Mouse (Mus musculus): Measurements from ENCODE around the gene Gm17581. TPM values are rescaled to one million over a fixed set of nuclear protein-coding genes. Genes with fewer than 3 reads are reported as not detected.
"Not testable (repeated sequence)": the region's sequence is repeated elsewhere in the genome, so short reads cannot be mapped to it uniquely, and the experiment has no call there.

Gm17581 gene
- total RNA-seq (2022) = not detected

- DNase-seq (ENCODE audit: low spot score in 2 of 2) = not testable (repeated sequence)
Observed at GRCm38 (mm10) chr2:155735766-155736165, at the start of gene Gm17581. Gene Gm17581 (minus strand): TSS chr2:155735866.

GRCm38 (mm10) chr2:155784534-155784933, 48.9 kb upstream of the Gm17581 start:
- peak in 1 of 2 experiments; percentile 70 for DNase-seq (ENCODE audit: low spot score in 2 of 2)

- DNase-seq (ENCODE audit: low spot score in 2 of 2) = no peak
Observed at GRCm38 (mm10) chr2:155779506-155779905, 43.8 kb upstream of the Gm17581 start.

GRCm38 (mm10) chr2:155779066-155779465, 43.4 kb upstream of the Gm17581 start:
- DNase-seq (ENCODE audit: low spot score in 2 of 2) = no peak

GRCm38 (mm10) chr2:155778004-155778403, 42.3 kb upstream of the Gm17581 start:
- no peak for DNase-seq (ENCODE audit: low spot score in 2 of 2)

GRCm38 (mm10) chr2:155777688-155777985, 42.0 kb upstream of the Gm17581 start:
- DNase-seq (ENCODE audit: low spot score in 2 of 2) = no peak

- DNase-seq (ENCODE audit: low spot score in 2 of 2) = no peak
Observed at GRCm38 (mm10) chr2:155776824-155777687, 41.4 kb upstream of the Gm17581 start.

GRCm38 (mm10) chr2:155775685-155776263, 40.1 kb upstream of the Gm17581 start:
- peak; percentile 30 to 38 for DNase-seq (ENCODE audit: low spot score in 2 of 2)

- DNase-seq (ENCODE audit: low spot score in 2 of 2) = no peak
Observed at GRCm38 (mm10) chr2:155774927-155775684, 39.4 kb upstream of the Gm17581 start, which contains the start of gene Mmp24. Gene Mmp24 (plus strand): TSS chr2:155775342.

- no peak for DNase-seq (ENCODE audit: low spot score in 2 of 2)
Observed at GRCm38 (mm10) chr2:155774261-155774926, 38.7 kb upstream of the Gm17581 start.

- no peak for DNase-seq (ENCODE audit: low spot score in 2 of 2)
Observed at GRCm38 (mm10) chr2:155773664-155774063, 38.0 kb upstream of the Gm17581 start.

- no peak for DNase-seq (ENCODE audit: low spot score in 2 of 2)
Observed at GRCm38 (mm10) chr2:155764679-155765418, 29.2 kb upstream of the Gm17581 start.

GRCm38 (mm10) chr2:155756855-155757566, 21.3 kb upstream of the Gm17581 start:
- no peak for DNase-seq (ENCODE audit: low spot score in 2 of 2)

GRCm38 (mm10) chr2:155755746-155756145, 20.1 kb upstream of the Gm17581 start:
- no peak for DNase-seq (ENCODE audit: low spot score in 2 of 2)

GRCm38 (mm10) chr2:155751014-155751786, 15.5 kb upstream of the Gm17581 start, which contains the start of gene Procr:
Gene Procr (plus strand): TSS chr2:155751117.
- no peak for DNase-seq (ENCODE audit: low spot score in 2 of 2)

GRCm38 (mm10) chr2:155749394-155749793, 13.7 kb upstream of the Gm17581 start:
- DNase-seq (ENCODE audit: low spot score in 2 of 2) = no peak

- no peak for DNase-seq (ENCODE audit: low spot score in 2 of 2)
Observed at GRCm38 (mm10) chr2:155745487-155745886, 9.8 kb upstream of the Gm17581 start.

- DNase-seq (ENCODE audit: low spot score in 2 of 2) = no peak
Observed at GRCm38 (mm10) chr2:155743351-155743750, 7.7 kb upstream of the Gm17581 start.

GRCm38 (mm10) chr2:155742931-155743337, 7.3 kb upstream of the Gm17581 start:
- DNase-seq (ENCODE audit: low spot score in 2 of 2) = no peak

Measured in left cerebral cortex, adult 8-10 months (tissue).